Mouse (Mus musculus): ENCODE results near the gene Foxp1. TPM values are rescaled to one million over a fixed set of nuclear protein-coding genes. Genes with fewer than 3 reads are reported as not detected.
A peak's percentile ranks its signal among the peaks of the same experiment; 100 is the strongest.

Foxp1 gene
- polyA plus RNA-seq, 1 experiment from 2014 or later = 65.4 TPM

DNA sequence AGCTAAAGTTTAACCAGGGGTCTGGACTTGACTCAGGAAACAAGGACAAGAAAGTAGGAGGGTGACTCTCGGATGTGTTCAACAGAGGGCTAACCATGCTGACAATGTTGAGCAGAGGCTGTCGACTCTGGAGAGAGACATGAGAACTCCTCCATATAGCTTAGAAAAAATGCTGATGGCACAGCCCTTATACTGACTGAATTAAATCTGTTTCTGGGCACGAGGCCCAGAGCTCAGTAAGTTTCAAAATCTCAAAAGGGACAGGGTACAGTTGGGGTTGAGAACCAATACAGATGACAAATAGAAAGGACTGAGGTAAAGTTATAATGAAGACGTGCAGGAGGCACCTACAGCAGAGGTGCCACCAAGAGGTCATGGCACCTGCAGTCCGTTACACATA is 241.9 kb downstream of the Foxp1 start:
- H3K9ac ChIP-seq (ENCODE audit: low read length) = no peak overlapping the region
- H3K9me3 ChIP-seq (ENCODE audit: control insufficient read depth, low read length) = no peaks in the 10 kb centered on the region
- DNase-seq (ENCODE audit: low spot score) (no peak), ATAC-seq (ENCODE audit: insufficient number of reproducible peaks, low FRiP score, low TSS enrichment, low read depth) (no peak)
- peaks cover 2% of the 10 kb centered on the region; the same call in 1 of the 2 replicates for H3K4me1 ChIP-seq (ENCODE audit: control insufficient read depth, insufficient read depth, low read length)
- no peak overlapping the region for H3K4me2 ChIP-seq (ENCODE audit: low read depth, severe bottlenecking)
- H3K36me3 ChIP-seq (ENCODE audit: control insufficient read depth, insufficient read depth, low read length) = no peaks in the 10 kb centered on the region
- H3K27ac ChIP-seq (replicated peaks; ENCODE audit: low read depth, low read length) = no peak overlapping the region
- no peak overlapping the region for H3K4me3 ChIP-seq (ENCODE audit: low read depth, low read length)
- 81% methylated on average over 5 of the region's 5 CpGs for WGBS
- H3K27me3 ChIP-seq (ENCODE audit: control insufficient read depth, insufficient read depth, low read length) = no peaks in the 10 kb centered on the region

DNA sequence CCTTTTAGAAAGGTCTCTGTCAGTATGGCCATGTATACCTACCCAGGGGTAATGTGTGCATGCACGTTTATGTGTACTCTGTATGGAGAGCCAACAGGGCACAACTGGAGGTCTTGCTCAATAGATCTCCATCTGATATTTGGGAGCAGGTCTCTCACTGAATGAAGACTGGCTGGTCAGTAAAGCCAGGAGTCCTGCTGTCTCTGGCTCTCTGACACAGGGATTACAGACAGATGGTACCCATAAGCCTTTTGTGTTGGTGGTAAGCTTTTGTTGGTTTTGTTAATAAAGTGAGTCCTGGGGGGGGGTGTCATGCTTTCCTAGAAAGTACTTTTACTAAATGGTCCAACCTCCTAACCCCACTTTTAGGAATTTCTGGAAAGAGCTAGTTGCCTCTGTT is 245.3 kb downstream of the Foxp1 start:
- no peak for ATAC-seq (ENCODE audit: insufficient number of reproducible peaks, low FRiP score, low TSS enrichment, low read depth)
- H3K27ac ChIP-seq (replicated peaks; ENCODE audit: low read depth, low read length) = no peak overlapping the region
- 97% methylated on average over 1 of the region's 1 CpGs for WGBS

DNA sequence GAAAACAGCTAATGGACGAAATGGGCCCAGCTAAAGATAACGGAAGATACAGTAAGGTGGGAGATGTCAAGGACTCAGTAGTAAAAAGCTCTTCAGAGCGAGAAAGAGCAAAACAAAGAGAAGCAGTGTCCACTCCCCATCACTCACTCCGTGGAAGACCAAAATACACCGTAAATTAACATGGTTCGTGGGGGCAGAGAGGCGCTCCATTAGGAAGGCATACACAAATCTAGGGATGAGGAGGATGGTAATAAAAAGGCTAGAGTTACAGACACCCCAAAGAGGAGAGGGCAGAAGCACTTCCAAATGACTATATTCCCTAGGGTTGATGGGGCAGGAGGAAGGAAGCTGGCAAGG is 246.2 kb downstream of the Foxp1 start:
- Histone ChIP-seq H3K27ac (replicated peaks; ENCODE audit: low read depth, low read length) (no peak overlapping the region), H3K36me3 (ENCODE audit: control insufficient read depth, insufficient read depth, low read length) (no peaks in the 10 kb centered on the region), H3K4me3 (ENCODE audit: low read depth, low read length) (no peak overlapping the region), H3K4me1 (ENCODE audit: control insufficient read depth, insufficient read depth, low read length) (peaks cover 24% of the 10 kb centered on the region), H3K9me3 (ENCODE audit: control insufficient read depth, low read length) (no peaks in the 10 kb centered on the region), H3K9ac (ENCODE audit: low read length) (no peak overlapping the region), H3K4me2 (ENCODE audit: low read depth, severe bottlenecking) (no peak overlapping the region), H3K27me3 (ENCODE audit: control insufficient read depth, insufficient read depth, low read length) (no peaks in the 10 kb centered on the region)
- no peak for DNase-seq (ENCODE audit: low spot score)
- ATAC-seq (ENCODE audit: insufficient number of reproducible peaks, low FRiP score, low TSS enrichment, low read depth) = no peak
- WGBS = 32% methylated on average over 7 of the region's 7 CpGs

More for the DNA sequence above, 245.3 kb downstream of the Foxp1 start:
- Histone ChIP-seq H3K9me3 (ENCODE audit: control insufficient read depth, low read length) (no peaks in the 10 kb centered on the region), H3K36me3 (ENCODE audit: control insufficient read depth, insufficient read depth, low read length) (no peaks in the 10 kb centered on the region), H3K4me1 (ENCODE audit: control insufficient read depth, insufficient read depth, low read length) (peaks cover 23% of the 10 kb centered on the region), H3K4me3 (ENCODE audit: low read depth, low read length) (no peak overlapping the region), H3K9ac (ENCODE audit: low read length) (no peak overlapping the region), H3K4me2 (ENCODE audit: low read depth, severe bottlenecking) (no peak overlapping the region), H3K27me3 (ENCODE audit: control insufficient read depth, insufficient read depth, low read length) (no peaks in the 10 kb centered on the region)
- DNase-seq (ENCODE audit: low spot score) = no peak

DNA sequence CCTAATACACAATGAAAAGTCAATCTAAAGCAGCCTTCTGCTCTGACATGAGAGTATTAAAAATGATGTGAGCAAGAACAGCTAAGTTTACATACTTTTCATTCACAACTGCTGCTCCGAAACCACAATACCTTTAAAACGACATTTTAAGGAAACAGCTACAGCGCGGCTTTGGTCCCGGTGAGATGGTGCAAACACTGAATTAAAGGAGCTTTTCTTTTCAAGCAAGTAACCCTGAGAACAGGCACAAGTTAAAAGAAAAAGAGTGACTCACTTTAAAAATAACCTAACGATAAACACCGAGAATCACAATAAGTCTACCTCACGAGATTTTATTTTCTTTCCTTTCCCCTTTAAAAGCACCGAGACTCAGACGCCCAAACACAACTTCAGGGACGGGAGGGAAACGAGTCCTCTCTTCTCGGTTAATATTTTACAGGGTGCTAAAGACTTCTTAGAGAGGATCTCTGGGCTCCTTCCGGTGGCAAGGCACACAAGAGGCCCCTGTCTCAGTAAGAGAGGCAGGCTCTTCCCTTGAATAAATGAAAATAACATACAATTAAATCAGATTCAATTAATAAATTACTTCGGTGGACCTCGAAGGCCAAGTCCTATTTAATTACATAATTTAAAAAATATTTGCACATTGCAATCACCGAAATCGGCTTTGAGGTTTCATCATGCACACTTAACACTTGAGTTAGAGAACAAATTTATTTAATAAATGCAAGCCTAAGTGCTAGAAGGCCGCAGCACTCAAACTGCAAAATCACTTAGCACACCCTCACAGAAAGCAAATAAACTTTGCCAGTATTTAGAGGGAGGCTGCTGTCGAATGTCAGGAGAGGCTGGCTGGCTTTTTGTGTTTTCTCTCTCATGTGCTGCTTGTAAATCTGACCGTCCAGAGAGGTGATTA is 246.9 kb downstream of the Foxp1 start:
- Histone ChIP-seq H3K27ac (replicated peaks; ENCODE audit: low read depth, low read length) (no peak overlapping the region), H3K9ac (ENCODE audit: low read length) (no peak overlapping the region), H3K27me3 (ENCODE audit: control insufficient read depth, insufficient read depth, low read length) (no peaks in the 10 kb centered on the region), H3K36me3 (ENCODE audit: control insufficient read depth, insufficient read depth, low read length) (no peaks in the 10 kb centered on the region), H3K9me3 (ENCODE audit: control insufficient read depth, low read length) (no peaks in the 10 kb centered on the region), H3K4me2 (ENCODE audit: low read depth, severe bottlenecking) (no peak overlapping the region; the same call in 1 of the 2 replicates), H3K4me1 (ENCODE audit: control insufficient read depth, insufficient read depth, low read length) (peaks cover 26% of the 10 kb centered on the region), H3K4me3 (ENCODE audit: low read depth, low read length) (no peak overlapping the region)
- no peak for ATAC-seq (ENCODE audit: insufficient number of reproducible peaks, low FRiP score, low TSS enrichment, low read depth)
- 41% methylated on average over 21 of the region's 21 CpGs for WGBS
- no peak for DNase-seq (ENCODE audit: low spot score)

DNA sequence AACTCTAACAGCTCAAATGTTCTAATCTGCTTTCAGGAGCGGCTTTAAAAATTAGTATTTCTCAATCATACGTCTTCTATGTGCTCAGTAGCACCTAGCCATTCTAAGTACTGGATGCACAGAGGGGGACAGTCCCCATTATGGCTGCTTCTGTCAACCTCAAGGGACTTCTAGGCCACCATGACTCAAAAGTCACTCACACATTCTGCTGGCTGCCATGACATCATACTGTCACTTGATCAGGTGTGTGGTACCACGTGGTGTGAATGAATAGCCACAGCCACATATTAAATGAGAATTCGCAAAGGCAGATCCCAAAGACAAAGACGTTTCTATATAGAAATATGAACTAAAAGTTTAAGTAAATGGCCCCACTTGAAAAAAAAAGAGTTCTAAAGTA is 247.9 kb downstream of the Foxp1 start:
- no peaks in the 10 kb centered on the region for H3K36me3 ChIP-seq (ENCODE audit: control insufficient read depth, insufficient read depth, low read length)
- 86% methylated on average over 5 of the region's 5 CpGs for WGBS
- no peak overlapping the region for H3K27ac ChIP-seq (replicated peaks; ENCODE audit: low read depth, low read length)
- peaks cover 26% of the 10 kb centered on the region for H3K4me1 ChIP-seq (ENCODE audit: control insufficient read depth, insufficient read depth, low read length)
- H3K4me3 ChIP-seq (ENCODE audit: low read depth, low read length) = no peak overlapping the region
- no peaks in the 10 kb centered on the region for H3K27me3 ChIP-seq (ENCODE audit: control insufficient read depth, insufficient read depth, low read length)
- DNase-seq (ENCODE audit: low spot score) = no peak
- no peak overlapping the region for H3K9ac ChIP-seq (ENCODE audit: low read length)
- ATAC-seq (ENCODE audit: insufficient number of reproducible peaks, low FRiP score, low TSS enrichment, low read depth) = no peak
- H3K4me2 ChIP-seq (ENCODE audit: low read depth, severe bottlenecking) = no peak overlapping the region
- H3K9me3 ChIP-seq (ENCODE audit: control insufficient read depth, low read length) = no peaks in the 10 kb centered on the region

DNA sequence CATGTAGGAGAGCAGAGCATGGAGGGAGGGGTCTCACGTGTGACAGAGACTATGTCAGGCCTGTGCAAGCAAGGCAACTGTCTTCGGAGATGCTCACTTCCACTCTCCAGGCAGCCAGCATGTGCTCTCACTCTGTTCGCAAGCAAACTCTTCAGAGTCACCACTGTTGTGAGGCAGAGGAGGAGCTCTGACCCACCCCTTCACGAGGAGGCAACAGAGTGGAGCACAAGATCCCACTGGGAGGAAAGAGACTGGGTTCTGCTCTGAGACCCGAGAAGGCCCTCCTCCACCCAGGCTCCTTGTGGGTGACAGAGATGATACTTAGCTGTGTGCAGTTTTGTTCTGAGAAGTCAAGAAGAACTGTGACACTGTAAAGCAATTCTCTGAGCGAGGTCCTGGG is 248.3 kb downstream of the Foxp1 start:
- Histone ChIP-seq H3K27me3 (ENCODE audit: control insufficient read depth, insufficient read depth, low read length) (no peaks in the 10 kb centered on the region), H3K9ac (ENCODE audit: low read length) (no peak overlapping the region), H3K4me3 (ENCODE audit: low read depth, low read length) (no peak overlapping the region), H3K4me2 (ENCODE audit: low read depth, severe bottlenecking) (no peak overlapping the region), H3K4me1 (ENCODE audit: control insufficient read depth, insufficient read depth, low read length) (peaks cover 26% of the 10 kb centered on the region), H3K36me3 (ENCODE audit: control insufficient read depth, insufficient read depth, low read length) (no peaks in the 10 kb centered on the region), H3K27ac (replicated peaks; ENCODE audit: low read depth, low read length) (no peak overlapping the region), H3K9me3 (ENCODE audit: control insufficient read depth, low read length) (no peaks in the 10 kb centered on the region)
- DNase-seq (ENCODE audit: low spot score) (no peak), ATAC-seq (ENCODE audit: insufficient number of reproducible peaks, low FRiP score, low TSS enrichment, low read depth) (no peak)
- WGBS = 72% methylated on average over 6 of the region's 6 CpGs

DNA sequence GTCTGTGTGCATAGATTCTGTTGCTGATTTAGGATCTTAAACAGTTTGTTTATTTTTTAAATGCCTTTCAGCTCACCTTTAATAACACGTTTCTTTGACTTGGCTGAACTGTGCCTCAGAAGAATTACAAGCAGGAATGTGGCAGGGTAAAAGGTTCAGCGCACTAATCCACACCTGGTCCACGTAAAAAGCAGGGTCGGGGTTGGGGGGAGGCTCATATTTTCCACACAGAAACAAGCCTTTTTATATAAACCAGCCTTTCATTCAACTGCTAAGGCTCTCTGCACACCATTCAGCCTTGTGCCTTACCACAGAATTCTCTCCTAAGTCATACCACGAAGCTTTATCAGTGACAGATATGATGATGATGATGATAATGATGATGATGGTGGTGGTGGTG is 249.3 kb downstream of the Foxp1 start:
- WGBS = 27% methylated on average over 5 of the region's 5 CpGs

DNA sequence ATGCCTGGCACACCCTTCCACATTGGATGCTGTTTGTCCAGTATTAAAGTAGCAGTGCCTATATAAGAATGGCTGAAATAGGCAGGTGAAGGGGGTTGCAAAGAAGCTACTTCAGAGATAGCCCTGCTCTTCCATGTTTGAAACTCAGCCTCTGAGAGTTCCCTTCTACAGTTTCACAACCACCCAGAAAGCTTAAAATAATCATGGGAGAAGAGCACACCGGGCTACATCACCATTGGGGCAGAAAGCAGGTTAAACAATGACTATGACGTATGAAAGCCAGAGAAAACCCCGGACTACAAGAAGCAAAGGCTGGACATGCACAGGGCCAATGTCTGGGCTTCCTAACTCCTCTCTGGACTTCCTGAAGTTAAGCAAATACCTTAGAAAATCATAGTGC is 250.3 kb downstream of the Foxp1 start:
- DNase-seq (ENCODE audit: low spot score) = no peak

More for the DNA sequence above, 249.3 kb downstream of the Foxp1 start:
- H3K27me3 ChIP-seq (ENCODE audit: control insufficient read depth, insufficient read depth, low read length) = no peaks in the 10 kb centered on the region
- DNase-seq (ENCODE audit: low spot score) = peak; percentile 44
- no peak overlapping the region for H3K27ac ChIP-seq (replicated peaks; ENCODE audit: low read depth, low read length)
- no peaks in the 10 kb centered on the region for H3K9me3 ChIP-seq (ENCODE audit: control insufficient read depth, low read length)
- H3K9ac ChIP-seq (ENCODE audit: low read length) = no peak overlapping the region
- peaks cover 26% of the 10 kb centered on the region for H3K4me1 ChIP-seq (ENCODE audit: control insufficient read depth, insufficient read depth, low read length)
- no peaks in the 10 kb centered on the region for H3K36me3 ChIP-seq (ENCODE audit: control insufficient read depth, insufficient read depth, low read length)
- 0 out of 2 replicates have a peak, but pooled peaks have one; percentile 62 for ATAC-seq (ENCODE audit: insufficient number of reproducible peaks, low FRiP score, low TSS enrichment, low read depth)
- H3K4me2 ChIP-seq (ENCODE audit: low read depth, severe bottlenecking) = no peak overlapping the region
- H3K4me3 ChIP-seq (ENCODE audit: low read depth, low read length) = no peak overlapping the region

More for the DNA sequence above, 250.3 kb downstream of the Foxp1 start:
- 86% methylated on average over 3 of the region's 3 CpGs for WGBS
- no peaks in the 10 kb centered on the region for H3K27me3 ChIP-seq (ENCODE audit: control insufficient read depth, insufficient read depth, low read length)
- H3K36me3 ChIP-seq (ENCODE audit: control insufficient read depth, insufficient read depth, low read length) = no peaks in the 10 kb centered on the region
- peaks cover 26% of the 10 kb centered on the region for H3K4me1 ChIP-seq (ENCODE audit: control insufficient read depth, insufficient read depth, low read length)
- no peak overlapping the region for H3K4me2 ChIP-seq (ENCODE audit: low read depth, severe bottlenecking)
- no peaks in the 10 kb centered on the region for H3K9me3 ChIP-seq (ENCODE audit: control insufficient read depth, low read length)
- no peak for ATAC-seq (ENCODE audit: insufficient number of reproducible peaks, low FRiP score, low TSS enrichment, low read depth)
- H3K9ac ChIP-seq (ENCODE audit: low read length) = no peak overlapping the region
- no peak overlapping the region for H3K4me3 ChIP-seq (ENCODE audit: low read depth, low read length)
- no peak overlapping the region for H3K27ac ChIP-seq (replicated peaks; ENCODE audit: low read depth, low read length)

Measured in limb, embryonic 11.5 days (tissue).